Mouse (Mus musculus) Patski (cell line): ENCODE measurements around the gene Basp1. TPM values are rescaled to one million over a fixed set of nuclear protein-coding genes. Genes with fewer than 3 reads are reported as not detected.

Experiments
- ATAC-seq: fragments of 100-300 bp; one replicate; pipeline ENCODE4 v1.8.0; 2021
- CTCF ChIA-PET: fragments of 350-600 bp; sonication (Branson Sonifier 250); formaldehyde crosslinking; loops from one replicate; lab custom pipeline; 2022; ENCODE audit warnings: inconsistent platforms; lab: Charles Lee
- POLR2A ChIA-PET: fragments of 350-600 bp; sonication (Branson Sonifier 250); formaldehyde crosslinking; loops from one replicate; lab custom pipeline; 2022; ENCODE audit warnings: antibody characterized with exemption, inconsistent platforms; lab: Charles Lee
- DNase-seq: peaks from one replicate; pipeline ENCODE4 v3.0.0-alpha.2; 2011; ENCODE audit warnings: low read depth, low spot score
- H3K27me3 ChIP-seq: fragments of 371-371 bp; one replicate; pipeline ENCODE4 v1.5.1; 2021
- CTCF ChIP-seq: fragments of 100-300 bp; IDR thresholded peaks from one replicate; pipeline ENCODE4 v1.5.1; 2021
- in situ Hi-C: fragments of 300-500 bp; cut with MboI; formaldehyde crosslinking; loops from 3 replicates; pipeline ENCODE4 v1.11.1; 2018; ENCODE audit warnings: low pct_unique_long_range_greater_than_20kb, mixed read lengths
- polyA plus RNA-seq: library from polyadenylated mRNA; unstranded; gene quantifications from one replicate; pipeline ENCODE4 v1.2.3, GENCODE M21; 2021

The Basp1 gene
- polyA plus RNA-seq, 1 experiment from 2014 or later, result 113 TPM

GRCm38 (mm10) chr15:25445361-25446154 is 32.0 kb upstream of the Basp1 start:
- in situ Hi-C loops, result loop anchor here (10.0 kb wide), 1 partner anchor 519 kb away; no protein-coding TSS in a partner anchor
- DNase-seq, result no peak
- ChIA-PET CTCF (interaction anchor here (0.9 to 1.0 kb wide), 3 partner anchors 271 to 278 kb away, joined by 3 read pairs; no protein-coding TSS in a partner anchor), POLR2A (no interaction called here)
- TF ChIP-seq CTCF, result no peak
- no peaks in the 10 kb centered on the region for H3K27me3 ChIP-seq
- ATAC-seq, result no peak

- ChIA-PET CTCF (interaction anchor here (1.0 to 1.5 kb wide), 4 partner anchors 16 to 272 kb away, joined by 3 to 5 read pairs (median 4); no protein-coding TSS in a partner anchor), POLR2A (interaction anchor here (0.6 kb wide), 1 partner anchor 227 kb away, joined by 4 read pairs; no protein-coding TSS in a partner anchor)
- DNase-seq (no peak), ATAC-seq (no peak)
- H3K27me3 ChIP-seq, result no peaks in the 10 kb centered on the region
- TF ChIP-seq CTCF, result no peak
- in situ Hi-C loops, result loop anchor here (5.0 to 10.0 kb wide), 4 partner anchors 193 to 521 kb away; no protein-coding TSS in a partner anchor
Measured at GRCm38 (mm10) chr15:25444208-25444607, 30.6 kb upstream of the Basp1 start.

DNA sequence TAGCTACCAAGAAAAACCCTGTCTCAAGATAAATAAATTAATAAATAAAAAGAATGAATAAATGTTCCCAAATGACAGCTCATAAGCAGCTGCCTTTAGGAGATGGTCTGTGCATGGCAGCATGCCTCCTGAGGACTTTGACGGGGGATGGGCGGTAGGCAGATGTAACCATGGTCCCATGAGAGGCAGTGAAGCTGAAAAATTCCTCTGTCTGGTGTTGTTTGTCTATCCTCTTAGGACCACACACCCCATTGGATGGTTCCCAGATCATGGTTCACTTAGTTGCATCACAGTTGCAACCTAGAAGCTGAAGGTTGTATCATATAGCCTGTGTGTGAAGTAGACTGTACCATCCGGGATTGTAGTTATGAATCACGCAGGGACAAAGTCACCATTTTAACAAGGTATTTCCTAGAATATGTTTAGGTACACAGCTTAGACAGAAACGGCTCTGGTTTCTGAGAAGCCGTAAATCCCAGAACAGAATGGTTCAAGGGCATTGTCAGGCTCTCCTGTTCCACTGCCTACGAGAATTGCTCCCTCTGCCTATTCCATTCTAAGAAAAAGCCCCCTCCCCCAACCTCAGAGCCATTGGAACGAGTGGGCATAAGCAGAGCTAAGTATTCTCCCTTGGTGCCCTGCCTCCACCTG is 29.7 kb upstream of the Basp1 start:
- ATAC-seq, result peak; percentile 70
- no peaks in the 10 kb centered on the region for H3K27me3 ChIP-seq
- in situ Hi-C loops, result loop anchor here (5.0 to 10.0 kb wide), 4 partner anchors 194 to 522 kb away; no protein-coding TSS in a partner anchor
- ChIA-PET CTCF (interaction anchor here (0.9 to 5.7 kb wide), 4 partner anchors 17 to 274 kb away, joined by 3 to 48 read pairs (median 4); no protein-coding TSS in a partner anchor), POLR2A (no interaction called here)
- DNase-seq, result no peak
- no peak for TF ChIP-seq CTCF

DNA sequence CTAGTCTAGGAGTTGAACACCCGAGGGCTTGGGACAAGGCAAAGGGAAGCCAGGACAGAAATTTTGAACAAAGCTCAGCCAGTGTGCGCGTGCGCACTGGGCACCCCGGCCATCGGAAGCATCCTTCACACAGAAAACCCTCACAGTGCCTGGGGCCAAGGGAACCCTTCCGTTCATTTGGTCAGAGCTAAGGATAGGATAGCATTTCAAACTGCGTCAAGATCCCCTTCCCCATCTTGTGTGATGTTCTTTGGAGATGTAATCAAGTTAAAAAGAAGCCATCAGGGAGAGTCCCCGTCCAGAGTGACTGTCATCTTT is 28.3 kb upstream of the Basp1 start:
- in situ Hi-C loops, result loop anchor here (5.0 to 10.0 kb wide), 4 partner anchors 195 to 523 kb away; no protein-coding TSS in a partner anchor
- no peaks in the 10 kb centered on the region for H3K27me3 ChIP-seq
- TF ChIP-seq CTCF, result no peak
- ATAC-seq (no peak), DNase-seq (no peak)
- ChIA-PET POLR2A (no interaction called here), CTCF (interaction anchor here (1.2 to 5.7 kb wide), 5 partner anchors 17 to 327 kb away, joined by 3 to 48 read pairs (median 7); no protein-coding TSS in a partner anchor)

- POLR2A ChIA-PET, result no interaction called here
- no peaks in the 10 kb centered on the region for H3K27me3 ChIP-seq
- CTCF ChIA-PET, result interaction anchor here (0.8 to 5.7 kb wide), 11 partner anchors 8 to 328 kb away, joined by 3 to 48 read pairs (median 5); partner anchors contain the start of gene Myo10
- no peak for ATAC-seq
- TF ChIP-seq CTCF, result peak; percentile 65
- no peak for DNase-seq
- in situ Hi-C loops, result loop anchor here (5.0 to 10.0 kb wide), 4 partner anchors 196 to 524 kb away; no protein-coding TSS in a partner anchor
Measured at GRCm38 (mm10) chr15:25440991-25441867, 27.7 kb upstream of the Basp1 start.

DNA sequence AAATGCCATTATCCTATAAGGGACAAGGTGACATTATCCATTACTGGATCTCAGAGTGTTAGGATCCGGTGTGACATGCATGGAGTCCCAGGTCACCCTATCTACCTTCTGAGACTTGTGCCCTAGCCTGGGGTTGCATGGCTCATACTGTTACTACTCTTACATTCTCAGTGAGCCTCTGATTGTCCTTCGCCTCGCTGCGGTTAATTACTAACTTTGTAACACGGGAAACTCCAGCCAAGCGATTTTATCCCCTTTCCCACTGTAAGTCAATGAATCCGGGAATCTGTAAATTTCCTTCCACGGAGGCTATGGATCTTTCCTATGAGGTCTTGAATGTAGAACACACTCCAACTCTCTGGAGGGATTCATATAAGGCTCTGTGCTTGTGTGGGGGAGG is 26.8 kb upstream of the Basp1 start:
- POLR2A ChIA-PET, result no interaction called here

DNA sequence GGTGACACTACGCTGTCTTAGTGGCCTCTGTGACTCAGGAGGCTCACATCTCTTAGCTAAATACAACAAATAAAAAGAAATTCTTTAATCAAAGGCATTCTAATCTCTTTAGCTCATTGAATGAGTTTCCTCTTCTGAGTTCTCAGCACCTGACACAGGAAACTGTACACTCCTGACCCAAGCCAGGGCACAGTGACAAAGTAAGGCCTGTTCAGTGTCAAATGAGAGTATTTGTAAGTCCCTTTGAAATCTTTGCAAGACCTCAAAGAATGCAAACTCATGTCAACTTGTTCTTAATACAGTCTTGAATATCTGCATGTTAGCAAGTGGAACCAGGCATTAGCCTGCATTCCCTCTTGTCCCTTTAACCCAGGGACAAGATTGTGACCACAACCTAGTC is 18.8 kb upstream of the Basp1 start:
- in situ Hi-C loops, result no loop called here
- H3K27me3 ChIP-seq, result no peaks in the 10 kb centered on the region
- ATAC-seq, result no peak
- no peak for TF ChIP-seq CTCF
- DNase-seq, result no peak
- POLR2A ChIA-PET, result no interaction called here
- CTCF ChIA-PET, result interaction anchor here (0.9 to 1.3 kb wide), 4 partner anchors 9 to 292 kb away, joined by 3 to 6 read pairs (median 3); no protein-coding TSS in a partner anchor

More for the DNA sequence above, 26.8 kb upstream of the Basp1 start:
- CTCF ChIA-PET, result interaction anchor here (1.0 to 5.7 kb wide), 11 partner anchors 8 to 329 kb away, joined by 3 to 48 read pairs (median 5); partner anchors contain the start of gene Myo10
- H3K27me3 ChIP-seq, result no peaks in the 10 kb centered on the region
- TF ChIP-seq CTCF, result no peak
- in situ Hi-C loops, result loop anchor here (5.0 to 10.0 kb wide), 4 partner anchors 197 to 524 kb away; no protein-coding TSS in a partner anchor
- ATAC-seq (no peak), DNase-seq (no peak)

DNA sequence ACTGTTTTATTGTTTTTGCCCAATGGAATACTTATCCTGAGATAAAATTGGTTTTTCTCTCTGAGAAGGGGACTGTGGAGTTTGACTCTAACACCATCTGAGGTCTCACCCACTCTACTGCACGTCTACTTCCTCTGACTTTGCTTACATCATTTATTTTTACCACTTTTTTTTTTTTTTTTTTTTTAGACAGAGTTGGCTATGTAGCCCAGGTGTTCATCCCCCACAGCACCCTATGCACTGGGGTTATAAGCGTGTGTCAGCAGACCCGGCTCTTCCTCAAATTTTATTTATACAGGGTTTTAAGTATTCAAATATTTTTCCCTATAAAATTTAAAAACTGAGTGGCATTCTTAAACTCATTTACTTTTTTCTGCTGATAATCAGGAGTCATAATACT is 16.6 kb upstream of the Basp1 start:
- TF ChIP-seq CTCF, result no peak
- POLR2A ChIA-PET, result no interaction called here
- H3K27me3 ChIP-seq, result no peaks in the 10 kb centered on the region
- in situ Hi-C loops, result no loop called here
- CTCF ChIA-PET, result no interaction called here
- no peak for ATAC-seq
- no peak for DNase-seq

- in situ Hi-C loops, result loop anchor here (10.0 kb wide), 1 partner anchor 546 kb away; no protein-coding TSS in a partner anchor
- DNase-seq (no peak), ATAC-seq (no peak)
- ChIA-PET POLR2A (no interaction called here), CTCF (interaction anchor here (0.6 to 1.4 kb wide), 4 partner anchors 13 to 332 kb away, joined by 3 read pairs; no protein-coding TSS in a partner anchor)
- TF ChIP-seq CTCF, result no peak
- H3K27me3 ChIP-seq, result no peaks in the 10 kb centered on the region
Measured at GRCm38 (mm10) chr15:25429007-25429406, 15.4 kb upstream of the Basp1 start.
